Mouse (Mus musculus): ENCODE data around the gene Duoxa1. TPM values are rescaled to one million over a fixed set of nuclear protein-coding genes. Genes with fewer than 3 reads are reported as not detected.
A peak's percentile ranks its signal among the peaks of the same experiment; 100 is the strongest.

Duoxa1 gene
- total RNA-seq, 2 experiments from 2014 or later: 0.28 to 0.95 TPM

DNA sequence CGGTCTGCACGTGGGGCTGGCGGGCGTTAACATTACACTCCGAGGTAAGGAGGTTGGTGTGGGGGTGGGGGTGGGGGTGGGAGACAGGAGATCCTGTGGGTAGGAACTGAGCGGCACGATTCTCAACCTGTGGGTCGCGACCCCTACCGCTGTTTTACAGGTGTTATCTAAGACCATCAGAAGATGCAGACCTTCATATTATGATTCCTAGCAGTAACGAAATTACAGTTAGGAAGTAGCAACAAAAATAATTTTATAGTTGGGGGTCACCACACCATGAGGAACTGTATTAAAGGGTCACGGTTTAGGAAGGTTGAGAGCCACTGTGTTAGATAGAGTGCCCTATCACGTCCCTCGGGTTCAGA, 12.9 kb downstream of the Duoxa1 start:
- TF ChIP-seq CTCF (IDR thresholded peaks at IDR 0.05): no peak
- no peak for DNase-seq
- intact Hi-C loops (cut with DNase I): no loop called here
- H3K27ac ChIP-seq: no peak overlapping the region
- peak overlapping the region; percentile 65; the same call in 1 of the 2 replicates for H3K4me3 ChIP-seq

DNA sequence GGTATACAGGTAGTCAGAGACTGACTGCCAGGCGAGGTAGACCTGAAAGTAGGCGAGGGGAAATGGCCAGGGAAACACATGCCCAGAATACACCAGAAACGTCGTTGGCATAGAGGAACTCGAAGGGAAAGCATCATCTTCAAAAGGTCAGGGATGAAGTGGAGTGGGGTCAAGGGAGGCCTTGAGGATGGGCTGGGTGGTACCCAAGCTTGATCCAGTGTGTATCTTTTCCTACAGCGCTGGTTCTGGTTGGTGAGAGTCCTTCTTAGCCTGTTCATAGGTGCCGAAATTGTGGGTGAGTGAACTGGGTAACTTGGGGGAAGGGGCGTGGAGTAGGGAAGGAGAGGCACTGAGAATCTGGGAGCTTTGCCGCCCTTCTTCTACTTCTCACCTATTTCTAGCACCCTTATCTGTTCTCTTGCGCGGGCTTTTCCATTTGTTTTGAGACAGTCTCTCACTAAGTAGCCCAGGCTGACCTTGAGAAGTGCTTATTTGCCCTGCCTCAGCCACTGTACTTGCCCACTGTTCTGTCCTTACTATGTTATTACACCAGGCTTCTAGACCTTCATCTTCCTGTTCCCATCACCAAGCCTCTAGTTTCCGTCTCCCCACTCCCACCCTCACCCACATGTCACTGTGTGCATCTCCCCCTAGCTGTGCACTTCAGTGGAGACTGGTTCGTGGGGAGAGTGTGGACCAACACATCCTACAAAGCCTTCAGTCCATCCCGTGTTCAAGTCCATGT, 13.4 kb downstream of the Duoxa1 start:
- H3K4me3 ChIP-seq: no peak overlapping the region
- DNase-seq: no peak
- TF ChIP-seq CTCF (IDR thresholded peaks at IDR 0.05): no peak
- intact Hi-C loops (cut with DNase I): no loop called here
- no peak overlapping the region for H3K27ac ChIP-seq

GRCm38 (mm10) chr2:122298596-122299490, 14.7 kb downstream of the Duoxa1 start, which contains the start of gene Duoxa2:
Duoxa2 (plus strand) TSS chr2:122298900.
- no peak for TF ChIP-seq CTCF (IDR thresholded peaks at IDR 0.05)
- Histone ChIP-seq H3K27ac (no peak within 1 kb of the TSS), H3K4me3 (peak within 1 kb of the TSS; percentile 64)
- DNase-seq: peak; percentile 35
- intact Hi-C loops (cut with DNase I): no loop called here

DNA sequence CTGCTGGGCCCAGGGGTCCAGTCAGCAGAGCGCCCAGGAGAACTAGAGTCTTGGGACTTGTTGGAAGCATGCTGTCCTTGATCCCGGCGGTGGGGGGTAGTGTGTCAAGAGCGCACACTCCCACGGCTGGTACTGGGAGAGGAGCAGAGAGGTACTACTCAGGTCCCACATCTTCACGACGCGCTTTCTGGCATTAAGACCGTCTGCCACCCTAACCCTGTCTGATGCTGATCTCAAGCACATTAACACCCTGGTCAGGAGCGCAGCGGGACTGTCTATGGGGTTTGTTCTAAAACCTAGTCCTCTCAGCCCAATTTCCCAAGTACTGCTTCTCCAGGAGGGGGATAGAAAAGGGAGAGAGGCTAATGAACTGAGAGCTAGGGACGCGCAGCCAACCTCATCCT, 15.4 kb downstream of the Duoxa1 start, which contains the start of gene Duox2:
Gene Duox2 (minus strand): TSS at position 354 of the 404 bp plus-strand sequence.
- no peak within 1 kb of the TSS for H3K27ac ChIP-seq
- no peak for TF ChIP-seq CTCF (IDR thresholded peaks at IDR 0.05)
- peak within 1 kb of the TSS; percentile 64 for H3K4me3 ChIP-seq
- no peak for DNase-seq
- intact Hi-C loops (cut with DNase I): no loop called here

- H3K4me3 ChIP-seq: peak overlapping the region; percentile 30
- no peak overlapping the region for H3K27ac ChIP-seq
- DNase-seq: no peak
- intact Hi-C loops (cut with DNase I): no loop called here
- TF ChIP-seq CTCF (IDR thresholded peaks at IDR 0.05): no peak
These were observed 16.0 kb downstream of the Duoxa1 start for GRCm38 (mm10) chr2:122297271-122298095.

DNA sequence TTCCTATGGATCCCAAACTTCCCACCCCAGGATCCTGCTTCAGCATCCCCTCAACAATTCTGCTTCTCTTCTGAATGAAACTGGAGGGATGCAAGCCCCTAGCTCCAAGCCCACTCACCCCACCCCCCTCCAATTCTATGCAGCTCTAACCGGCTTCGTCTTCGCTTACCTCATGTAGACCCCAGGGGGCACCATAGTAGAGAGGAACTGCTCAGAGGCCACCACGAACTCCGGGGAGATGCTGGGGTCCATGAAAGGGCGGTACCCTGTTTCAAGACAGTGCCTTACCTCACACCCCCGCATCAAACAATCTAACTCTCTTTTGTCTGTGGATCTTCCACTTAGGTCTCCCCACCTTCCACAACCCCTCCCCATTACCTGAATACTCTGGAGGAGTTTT, 18.6 kb downstream of the Duoxa1 start:
- TF ChIP-seq CTCF (IDR thresholded peaks at IDR 0.05): no peak
- no peak overlapping the region for H3K4me3 ChIP-seq
- no peak for DNase-seq
- intact Hi-C loops (cut with DNase I): no loop called here
- H3K27ac ChIP-seq: no peak overlapping the region

DNA sequence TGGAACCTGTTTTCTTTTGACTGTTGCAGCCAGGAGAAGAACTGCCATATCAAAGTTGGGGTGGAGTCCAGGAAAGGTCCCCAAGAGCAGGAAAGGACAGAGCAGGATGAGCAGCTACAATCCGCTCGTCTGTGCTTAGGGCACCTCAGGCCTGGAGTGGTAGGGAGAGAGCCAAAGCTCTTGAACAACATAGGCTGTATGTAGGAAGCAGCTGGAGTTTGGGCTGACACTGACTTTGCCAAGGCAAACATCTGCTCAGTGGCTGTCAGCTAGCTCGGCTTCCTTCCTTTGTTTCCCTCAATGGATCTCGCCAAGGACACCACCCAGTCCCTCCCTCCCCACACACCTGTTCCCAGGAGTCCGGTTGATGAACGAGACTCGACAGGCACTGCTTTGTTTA, 27.4 kb downstream of the Duoxa1 start:
- no peak overlapping the region for H3K4me3 ChIP-seq
- TF ChIP-seq CTCF (IDR thresholded peaks at IDR 0.05): no peak
- H3K27ac ChIP-seq: no peak overlapping the region
- no peak for DNase-seq
- intact Hi-C loops (cut with DNase I): no loop called here

- no peak overlapping the region for H3K4me3 ChIP-seq
- no peak for DNase-seq
These were observed 29.4 kb downstream of the Duoxa1 start for GRCm38 (mm10) chr2:122284091-122284490.

DNA sequence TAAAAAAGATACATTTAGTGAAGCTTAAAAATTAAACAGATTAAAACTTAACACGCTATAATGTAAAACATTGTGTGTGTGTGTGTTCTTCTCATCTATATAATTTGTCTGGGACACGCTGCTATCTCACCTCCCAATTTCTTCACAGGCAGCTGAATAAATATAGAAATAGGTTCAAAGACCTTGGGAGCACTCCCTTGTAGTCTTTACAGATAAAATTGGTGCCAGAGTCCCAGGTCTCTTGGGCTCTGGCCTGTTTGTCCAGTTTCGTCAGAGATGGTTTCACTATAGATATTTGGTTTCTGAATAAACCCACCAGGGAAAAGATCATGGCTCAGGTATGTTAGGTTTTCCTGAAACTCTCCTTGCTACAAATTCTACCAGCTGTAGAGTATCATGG, 34.8 kb downstream of the Duoxa1 start:
- no peak for TF ChIP-seq CTCF (IDR thresholded peaks at IDR 0.05)

More at GRCm38 (mm10) chr2:122284091-122284490, 29.4 kb downstream of the Duoxa1 start:
- no peak overlapping the region for H3K27ac ChIP-seq
- intact Hi-C loops (cut with DNase I): no loop called here
- TF ChIP-seq CTCF (IDR thresholded peaks at IDR 0.05): no peak

DNA sequence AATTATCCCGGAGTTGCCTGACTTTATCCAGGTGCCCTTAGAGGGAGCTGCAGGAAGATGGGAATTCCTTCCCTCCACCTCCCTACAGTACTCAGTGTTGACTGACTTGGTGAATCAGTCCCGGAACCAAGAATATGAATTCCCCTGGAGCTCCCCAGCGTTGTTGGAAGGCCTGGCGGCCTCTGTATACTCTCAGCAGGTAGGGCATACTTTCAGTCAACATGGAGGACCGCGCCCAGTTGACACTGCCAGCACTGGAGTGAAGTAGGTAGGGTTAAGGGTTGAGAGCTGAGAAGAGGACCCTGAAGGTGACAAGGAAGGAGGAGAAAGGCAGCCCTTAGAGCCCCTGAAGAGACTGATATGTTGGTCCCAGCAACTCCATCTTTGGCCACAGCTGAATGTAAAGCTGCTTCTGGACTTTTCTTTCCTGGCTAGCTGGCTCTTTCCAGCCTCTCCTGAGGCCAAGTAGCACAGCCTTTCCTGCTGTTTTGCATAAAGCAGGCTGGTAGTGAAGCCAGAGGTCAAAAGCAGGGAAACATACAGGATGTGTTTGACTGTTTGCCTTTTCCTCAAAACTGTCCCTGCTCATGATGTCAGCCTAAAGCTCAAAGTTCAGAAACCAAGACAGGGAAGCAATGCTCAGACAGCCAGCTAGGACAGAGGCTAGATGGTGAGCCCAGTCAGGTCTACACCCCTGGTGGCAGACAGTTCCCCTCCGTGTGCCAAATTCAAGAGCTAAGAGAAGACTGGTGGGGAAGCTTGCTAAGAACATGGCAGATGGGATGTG, 46.9 kb downstream of the Duoxa1 start:
- TF ChIP-seq CTCF (IDR thresholded peaks at IDR 0.05): no peak
- no peak overlapping the region for H3K4me3 ChIP-seq
- intact Hi-C loops (cut with DNase I): no loop called here
- H3K27ac ChIP-seq: no peak overlapping the region
- no peak for DNase-seq

More for the DNA sequence above, 34.8 kb downstream of the Duoxa1 start:
- intact Hi-C loops (cut with DNase I): no loop called here
- Histone ChIP-seq H3K4me3 (no peak overlapping the region), H3K27ac (no peak overlapping the region)
- DNase-seq: no peak

GRCm38 (mm10) chr2:122264690-122265089, 48.8 kb downstream of the Duoxa1 start:
- TF ChIP-seq CTCF (IDR thresholded peaks at IDR 0.05): no peak
- Histone ChIP-seq H3K4me3 (no peak overlapping the region), H3K27ac (no peak overlapping the region)
- DNase-seq: no peak
- intact Hi-C loops (cut with DNase I): no loop called here

DNA sequence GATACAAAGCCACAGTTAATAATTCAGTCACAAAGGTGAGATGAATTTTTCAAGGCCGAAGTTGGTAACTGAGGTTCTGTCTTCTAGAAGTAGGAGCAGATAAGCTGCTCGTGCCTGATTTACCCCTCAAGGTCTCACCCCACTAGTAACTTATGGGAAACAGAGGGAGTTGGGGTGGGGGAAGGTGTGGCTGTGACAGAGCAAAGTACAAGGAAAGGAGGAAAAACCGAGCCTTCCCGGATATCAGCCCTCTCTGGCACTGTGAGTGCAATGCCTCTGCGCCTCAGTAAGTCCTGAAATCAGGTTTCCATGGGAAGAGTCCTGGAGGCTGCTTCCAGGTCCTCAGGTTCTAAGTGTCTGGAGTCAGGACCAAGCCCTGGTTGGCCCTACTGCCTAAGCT, 52.8 kb downstream of the Duoxa1 start:
- TF ChIP-seq CTCF (IDR thresholded peaks at IDR 0.05): no peak
- intact Hi-C loops (cut with DNase I): no loop called here
- DNase-seq: no peak
- Histone ChIP-seq H3K4me3 (no peak overlapping the region), H3K27ac (no peak overlapping the region)

Measured in gastrocnemius, adult 2 months (tissue).